Mouse (Mus musculus) MEL (cell line): ENCODE measurements around the gene Olfr284. TPM values are rescaled to one million over a fixed set of nuclear protein-coding genes. Genes with fewer than 3 reads are reported as not detected.

ENCODE experiments used
- DNase-seq: peaks from one replicate; pipeline ENCODE4 v3.0.0; 2011; ENCODE audit warnings: low read depth, low spot score
- H3K27ac ChIP-seq: 2 replicates; pipeline ENCODE4 v1.5.1; 2012; ENCODE audit warnings: low read depth, mild to moderate bottlenecking, control low read depth, low read length, moderate library complexity; ENCODE audit not compliant: control insufficient read depth
- H3K27me3 ChIP-seq, 2 experiments: fragments of 150-350 bp in 1 of 2; sonication (generic) in 1 of 2; 2 replicates each; pipeline ENCODE4 v1.6.1; 2012; ENCODE audit warnings: low read length in 2 of 2, mild to moderate bottlenecking in 2 of 2, improper control_type of control experiment in 1 of 2, moderate library complexity in 1 of 2; ENCODE audit not compliant: insufficient read depth in 2 of 2, control insufficient read depth in 1 of 2
- H3K36me3 ChIP-seq, 2 experiments: 2 replicates each; pipeline ENCODE4 v1.6.1; 2012 to 2014; ENCODE audit warnings: low read length in 2 of 2, improper control_type of control experiment in 1 of 2, inconsistent platforms in 1 of 2, mild to moderate bottlenecking in 1 of 2; ENCODE audit not compliant: insufficient read depth in 2 of 2, control insufficient read depth in 1 of 2
- H3K4me1 ChIP-seq, 2 experiments: fragments of 150-350 bp in 1 of 2; sonication (generic) in 1 of 2; 2 replicates each; pipeline ENCODE4 v1.6.1; 2012; ENCODE audit warnings: low read length in 2 of 2, improper control_type of control experiment in 1 of 2, mild to moderate bottlenecking in 1 of 2; ENCODE audit not compliant: insufficient read depth in 2 of 2, control insufficient read depth in 1 of 2
- H3K4me3 ChIP-seq, 2 experiments: fragments of 150-350 bp in 1 of 2; sonication (generic) in 1 of 2; 2 replicates each; pipeline ENCODE4 v1.5.1; 2012; ENCODE audit warnings: low read depth in 2 of 2, low read length in 2 of 2, mild to moderate bottlenecking in 2 of 2, moderate library complexity in 2 of 2, control low read depth in 1 of 2, improper control_type of control experiment in 1 of 2; ENCODE audit not compliant: control insufficient read depth in 1 of 2, insufficient read depth in 1 of 2
- H3K79me2 ChIP-seq: 2 replicates; pipeline ENCODE4 v1.6.1; 2012; ENCODE audit warnings: mild to moderate bottlenecking, low read length, moderate library complexity; ENCODE audit not compliant: control insufficient read depth, poor library complexity, insufficient read depth
- H3K9ac ChIP-seq: 2 replicates; pipeline ENCODE4 v1.6.1; 2012; ENCODE audit warnings: low read depth, mild to moderate bottlenecking, control low read depth, low read length, moderate library complexity; ENCODE audit not compliant: control insufficient read depth, poor library complexity, severe bottlenecking
- H3K9me3 ChIP-seq: fragments of 150-350 bp; sonication (generic); replicated peaks from 2 replicates; pipeline ENCODE4 v1.6.1; 2012; ENCODE audit warnings: mild to moderate bottlenecking, low read length, improper control_type of control experiment, moderate library complexity; ENCODE audit not compliant: insufficient read depth
- CHD2 ChIP-seq: IDR thresholded peaks from 2 replicates; pipeline ENCODE4 v1.6.1; 2011; ENCODE audit warnings: low read length, improper control_type of control experiment
- CTCF ChIP-seq, 3 experiments: IDR thresholded peaks in 2 of 3; conservative IDR thresholded peaks in 1 of 3; 2 replicates each; pipeline ENCODE4 v1.5.1; 2011 to 2012; ENCODE audit warnings: low read length in 3 of 3, low read depth in 2 of 3, mild to moderate bottlenecking in 2 of 3, improper control_type of control experiment in 1 of 3, inconsistent platforms in 1 of 3, mixed read lengths in 1 of 3, moderate library complexity in 1 of 3; ENCODE audit not compliant: control insufficient read depth in 1 of 3, insufficient read depth in 1 of 3, poor library complexity in 1 of 3, severe bottlenecking in 1 of 3
- ELF1 ChIP-seq: IDR thresholded peaks from 2 replicates; pipeline ENCODE4 v1.6.1; 2014; ENCODE audit warnings: low read depth, mild to moderate bottlenecking, inconsistent platforms, low read length, improper control_type of control experiment, moderate library complexity
- EP300 ChIP-seq, 2 experiments: IDR thresholded peaks; 2 replicates each; pipeline ENCODE4 v1.6.1; 2011; ENCODE audit warnings: improper control_type of control experiment in 2 of 2, low read length in 2 of 2, low read depth in 1 of 2, mild to moderate bottlenecking in 1 of 2
- ETS1 ChIP-seq: IDR thresholded peaks from 2 replicates; pipeline ENCODE4 v1.6.1; 2012; ENCODE audit warnings: low read depth, mild to moderate bottlenecking, inconsistent platforms, low read length, improper control_type of control experiment, moderate library complexity
- GABPA ChIP-seq: IDR thresholded peaks from 2 replicates; pipeline ENCODE4 v1.6.1; 2012; ENCODE audit warnings: low read depth, mild to moderate bottlenecking, inconsistent platforms, low read length, improper control_type of control experiment, moderate library complexity
- JUND ChIP-seq: IDR thresholded peaks from 2 replicates; pipeline ENCODE4 v1.6.1; 2011; ENCODE audit warnings: low read depth, mild to moderate bottlenecking, improper control_type of control experiment, low read length
- KAT2A ChIP-seq: conservative IDR thresholded peaks from 2 replicates; pipeline ENCODE4 v1.6.1; 2012; ENCODE audit warnings: low read depth, low read length, improper control_type of control experiment, inconsistent platforms
- MAFK ChIP-seq: IDR thresholded peaks from 2 replicates; pipeline ENCODE4 v1.6.1; 2011; ENCODE audit warnings: low read depth, mild to moderate bottlenecking, low read length, improper control_type of control experiment, borderline replicate concordance
- MAX ChIP-seq: IDR thresholded peaks from 2 replicates; pipeline ENCODE4 v1.6.1; 2011; ENCODE audit warnings: low read length, improper control_type of control experiment
- MEF2A ChIP-seq: IDR thresholded peaks from 2 replicates; pipeline ENCODE4 v1.6.1; 2014; ENCODE audit warnings: low read depth, mild to moderate bottlenecking, inconsistent platforms, low read length, improper control_type of control experiment; ENCODE audit not compliant: poor library complexity, insufficient replicate concordance, severe bottlenecking; ENCODE audit errors: extremely low read depth
- MXI1 ChIP-seq: IDR thresholded peaks from 2 replicates; pipeline ENCODE4 v1.6.1; 2011; ENCODE audit warnings: mild to moderate bottlenecking, low read depth, low read length, improper control_type of control experiment
- MYC ChIP-seq: IDR thresholded peaks from 2 replicates; pipeline ENCODE4 v1.6.1; 2011; ENCODE audit warnings: low read depth, mild to moderate bottlenecking, low read length, improper control_type of control experiment, moderate library complexity
- POLR2A ChIP-seq, 2 experiments: IDR thresholded peaks; 2 replicates each; pipeline ENCODE4 v1.6.1; 2011 to 2012; ENCODE audit warnings: low read length in 2 of 2, mild to moderate bottlenecking in 2 of 2, control low read depth in 1 of 2, improper control_type of control experiment in 1 of 2, low read depth in 1 of 2, moderate library complexity in 1 of 2; ENCODE audit not compliant: control insufficient read depth in 1 of 2, insufficient read depth in 1 of 2, poor library complexity in 1 of 2
- POLR2AphosphoS2 ChIP-seq: IDR thresholded peaks from 2 replicates; pipeline ENCODE4 v1.6.1; 2011; ENCODE audit warnings: low read length, improper control_type of control experiment
- POLR2AphosphoS5 ChIP-seq: IDR thresholded peaks from 2 replicates; pipeline ENCODE4 v1.6.1; 2012; ENCODE audit warnings: low read depth, borderline replicate concordance, mild to moderate bottlenecking, inconsistent platforms, low read length, moderate library complexity, mixed read lengths
- RAD21 ChIP-seq: IDR thresholded peaks from 2 replicates; pipeline ENCODE4 v1.6.1; 2011; ENCODE audit warnings: mild to moderate bottlenecking, low read depth, low read length, improper control_type of control experiment
- SIN3A ChIP-seq: IDR thresholded peaks from 2 replicates; pipeline ENCODE4 v1.6.1; 2012; ENCODE audit warnings: low read length, improper control_type of control experiment, inconsistent platforms
- USF1 ChIP-seq: IDR thresholded peaks from 2 replicates; pipeline ENCODE4 v1.6.1; 2014; ENCODE audit warnings: low read depth, mild to moderate bottlenecking, inconsistent platforms, low read length, improper control_type of control experiment, moderate library complexity
- USF2 ChIP-seq, 2 experiments: IDR thresholded peaks; 2 replicates each; pipeline ENCODE4 v1.6.1; 2011 to 2012; ENCODE audit warnings: improper control_type of control experiment in 2 of 2, low read length in 2 of 2, borderline replicate concordance in 1 of 2, inconsistent platforms in 1 of 2, low read depth in 1 of 2, mild to moderate bottlenecking in 1 of 2; ENCODE audit not compliant: insufficient read depth in 1 of 2
- polyA plus RNA-seq, 2 experiments: library from polyadenylated mRNA; stranded (reverse) in 1 of 2; unstranded in 1 of 2; fragments of >175 nt in 1 of 2; fragments of >200 nt in 1 of 2; gene quantifications; 2 replicates each; pipeline versions ENCODE4 v1.2.1 to v1.2.4; 2012; ENCODE audit warnings: low replicate concordance in 2 of 2, low read depth in 1 of 2; ENCODE audit not compliant: insufficient read length in 2 of 2, insufficient read depth in 1 of 2, missing spikeins in 1 of 2
- total RNA-seq: library from RNA; depleted of rRNA; stranded (reverse); fragments of 300-350 nt; gene quantifications from 2 replicates; pipeline ENCODE4 v1.2.3, GENCODE M21; 2012

The Olfr284 gene
- total and polyA plus RNA-seq, 3 experiments, result not detected

DNA sequence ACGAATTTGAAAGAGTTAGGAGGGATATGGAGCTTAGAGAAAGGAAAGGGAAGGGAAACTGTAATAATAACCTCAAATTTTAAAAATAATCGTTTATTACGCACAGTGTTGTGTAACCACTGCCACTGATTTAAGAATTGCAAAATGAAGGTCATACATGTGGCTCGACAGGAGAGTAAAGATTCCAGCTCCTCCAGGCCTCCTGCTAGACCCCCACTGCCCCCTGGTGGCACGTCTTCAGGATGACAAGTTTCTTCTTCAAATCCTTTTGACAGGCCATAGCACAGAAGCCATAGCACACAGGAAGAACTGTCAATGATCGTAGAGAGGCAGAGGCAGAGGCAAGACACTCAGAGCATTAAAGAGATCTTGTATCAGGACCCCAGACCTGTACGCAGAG lies 49.0 kb upstream of the Olfr284 start (continued):
- TF ChIP-seq CTCF (IDR thresholded peaks at IDR 0.05 in 2 of 3, conservative IDR thresholded peaks at IDR 0.05 in 1 of 3; ENCODE audit: control insufficient read depth in 1 of 3, insufficient read depth in 1 of 3, low read depth in 2 of 3, low read length in 3 of 3, poor library complexity in 1 of 3, severe bottlenecking in 1 of 3), result peak in 2 of 3 experiments; percentile 94 to 96
- 0 out of 2 replicates have a peak, but pooled peaks have one; percentile 38 for TF ChIP-seq MEF2A
- TF ChIP-seq EP300 (IDR thresholded peaks at IDR 0.05; ENCODE audit: low read depth in 1 of 2, low read length in 2 of 2), result no peak
- TF ChIP-seq SIN3A, result peak; percentile 74
- TF ChIP-seq KAT2A, result no peak
- TF ChIP-seq POLR2AphosphoS2, result no peak
- TF ChIP-seq USF2 (IDR thresholded peaks at IDR 0.05; ENCODE audit: borderline replicate concordance in 1 of 2, insufficient read depth in 1 of 2, low read depth in 1 of 2, low read length in 2 of 2), result no peak
- no peak for TF ChIP-seq MAFK
- TF ChIP-seq MXI1, result peak; percentile 57; the same call in 1 of the 2 replicates
- TF ChIP-seq ETS1, result no peak
- no peak; the same call in 1 of the 2 replicates for TF ChIP-seq GABPA

- H3K36me3 ChIP-seq, result no peaks in the 10 kb centered on the region; a peak in 1 of 4 replicates
- no peaks in the 10 kb centered on the region for H3K79me2 ChIP-seq
- H3K27ac ChIP-seq, result no peak overlapping the region
- DNase-seq, result peak; percentile 71
- no peak overlapping the region for H3K9ac ChIP-seq
- H3K4me1 ChIP-seq, result peaks cover 0 to 8% of the 10 kb centered on the region in 2 experiments; a peak in 1 of 4 replicates
- no peaks in the 10 kb centered on the region for H3K9me3 ChIP-seq
- H3K4me3 ChIP-seq, result no peak overlapping the region
- no peaks in the 10 kb centered on the region; a peak in 1 of 4 replicates for H3K27me3 ChIP-seq
- TF ChIP-seq ELF1, result peak; percentile 42; the same call in 1 of the 2 replicates
- no peak for TF ChIP-seq MYC
- TF ChIP-seq USF1, result peak; percentile 37; the same call in 1 of the 2 replicates
- TF ChIP-seq POLR2A (IDR thresholded peaks at IDR 0.05; ENCODE audit: control insufficient read depth in 1 of 2, insufficient read depth in 1 of 2, low read depth in 1 of 2, low read length in 2 of 2, poor library complexity in 1 of 2), result peak in 1 of 2 experiments; percentile 27; a peak in 1 of 4 replicates
- no peak for TF ChIP-seq POLR2AphosphoS5
- TF ChIP-seq JUND, result peak; percentile 46; the same call in 1 of the 2 replicates
- TF ChIP-seq, all 39 proteins: peak for 4
Observed at GRCm38 (mm10) chr15:98387621-98388020, 46.8 kb upstream of the Olfr284 start.

DNA sequence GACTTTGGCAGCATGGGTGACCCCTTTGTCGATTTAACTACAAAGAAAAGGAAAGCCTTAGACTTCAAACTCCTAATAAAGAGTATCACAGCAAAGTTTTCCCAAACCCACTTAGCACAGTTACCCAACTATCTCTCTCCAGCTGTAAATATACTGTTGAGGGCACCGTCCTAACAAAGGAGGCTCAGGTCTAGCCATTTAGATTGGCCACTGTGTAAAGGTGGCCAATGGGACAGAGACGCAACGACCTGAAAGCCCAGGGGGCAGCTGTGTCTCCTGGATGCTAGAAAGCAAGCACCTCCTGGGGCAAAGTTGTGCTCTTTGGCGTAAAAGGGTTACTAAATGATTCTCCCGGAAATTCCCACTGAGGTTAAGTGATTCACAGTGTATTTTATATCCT lies 40.1 kb upstream of the Olfr284 start, which contains the start of gene Olfr283:
Gene Olfr283, minus strand, starts transcription at position 101 of the 400 bp plus-strand sequence.
- H3K27ac ChIP-seq, result no peak within 1 kb of the TSS
- H3K27me3 ChIP-seq, result 0 out of 4 replicates have a peak, but pooled peaks cover 0 to 2% of the 10 kb centered on the region in 2 experiments
- no peaks in the 10 kb centered on the region for H3K9me3 ChIP-seq
- H3K36me3 ChIP-seq, result no peaks in the 10 kb centered on the region
- no peak for TF ChIP-seq POLR2A (IDR thresholded peaks at IDR 0.05; ENCODE audit: control insufficient read depth in 1 of 2, insufficient read depth in 1 of 2, low read depth in 1 of 2, low read length in 2 of 2, poor library complexity in 1 of 2)
- no peak for TF ChIP-seq RAD21
- no peak for TF ChIP-seq MAX
- no peak for TF ChIP-seq CHD2
- no peaks in the 10 kb centered on the region for H3K4me1 ChIP-seq
- H3K9ac ChIP-seq, result no peak within 1 kb of the TSS
- H3K4me3 ChIP-seq, result no peak within 1 kb of the TSS
- no peaks in the 10 kb centered on the region for H3K79me2 ChIP-seq
- DNase-seq, result no peak
